Mouse (Mus musculus): ENCODE measurements around the gene Acyp1. TPM values are rescaled to one million over a fixed set of nuclear protein-coding genes. Genes with fewer than 3 reads are reported as not detected.

Acyp1 gene
- polyA plus RNA-seq, 1 experiment, result 53.7 TPM

DNA sequence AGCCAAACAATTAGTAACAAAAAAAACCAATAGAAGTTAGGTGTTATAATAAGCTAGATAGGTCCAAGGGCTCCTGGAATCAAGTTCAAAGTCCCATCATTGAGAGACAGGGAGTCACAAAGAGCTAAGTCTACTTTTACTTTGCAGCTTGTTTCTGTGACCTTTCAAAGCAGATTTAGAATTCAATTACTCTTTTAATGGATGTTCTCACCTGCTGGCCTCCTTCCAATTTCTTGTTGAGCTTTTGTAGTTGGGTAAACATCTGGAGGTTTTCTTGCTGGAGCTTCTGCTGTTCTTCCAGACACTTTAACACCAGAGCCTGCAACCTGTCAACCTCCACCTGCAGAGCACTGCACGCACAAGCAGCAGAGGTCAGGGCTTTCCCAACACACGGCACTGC is 15.0 kb upstream of the Acyp1 start:
- H3K27me3 ChIP-seq (ENCODE audit: control insufficient read depth, insufficient read depth, low read length, poor library complexity, severe bottlenecking), result no peaks in the 10 kb centered on the region
- H3K9me3 ChIP-seq (replicated peaks; ENCODE audit: control insufficient read depth, insufficient read depth, low read length, poor library complexity, severe bottlenecking), result no peaks in the 10 kb centered on the region
- H3K9ac ChIP-seq (ENCODE audit: low read depth, poor library complexity, severe bottlenecking), result no peak overlapping the region
- no peak overlapping the region for H3K27ac ChIP-seq (ENCODE audit: insufficient read depth, low read length)
- H3K4me3 ChIP-seq (ENCODE audit: low read depth, low read length), result no peak overlapping the region
- no peaks in the 10 kb centered on the region for H3K4me1 ChIP-seq (ENCODE audit: control insufficient read depth, insufficient read depth, low read length)
- TF ChIP-seq CTCF (IDR thresholded peaks at IDR 0.05; ENCODE audit: low read depth, low read length) (no peak), EP300 (IDR thresholded peaks at IDR 0.05; ENCODE audit: insufficient read depth, low read depth, low read length) (no peak), POLR2A (IDR thresholded peaks at IDR 0.05; ENCODE audit: insufficient read depth, low read length) (no peak)
- H3K36me3 ChIP-seq (ENCODE audit: control insufficient read depth, insufficient read depth, low read length, poor library complexity, severe bottlenecking), result peaks cover 6% of the 10 kb centered on the region

DNA sequence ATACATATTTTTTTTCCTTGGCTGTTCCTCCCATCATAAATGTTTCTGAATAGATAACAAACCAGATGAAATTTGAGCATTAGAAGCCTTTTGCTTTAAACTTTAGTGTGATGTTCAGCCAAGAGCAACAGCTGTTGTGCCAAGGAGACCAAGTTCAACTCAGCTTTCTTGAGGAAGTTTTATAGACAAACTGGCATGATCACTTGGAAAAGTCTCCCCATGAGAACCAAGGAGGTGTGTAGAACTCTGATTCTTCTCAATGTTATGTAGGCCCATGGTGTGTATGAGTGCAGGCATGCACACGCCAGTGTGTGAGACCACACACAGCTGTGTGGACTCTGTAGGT is 10.6 kb upstream of the Acyp1 start:
- H3K27ac ChIP-seq (ENCODE audit: insufficient read depth, low read length), result no peak overlapping the region
- no peaks in the 10 kb centered on the region for H3K4me1 ChIP-seq (ENCODE audit: control insufficient read depth, insufficient read depth, low read length)
- peaks cover 3% of the 10 kb centered on the region; the same call in 1 of the 2 replicates for H3K36me3 ChIP-seq (ENCODE audit: control insufficient read depth, insufficient read depth, low read length, poor library complexity, severe bottlenecking)
- H3K27me3 ChIP-seq (ENCODE audit: control insufficient read depth, insufficient read depth, low read length, poor library complexity, severe bottlenecking), result no peaks in the 10 kb centered on the region
- H3K9ac ChIP-seq (ENCODE audit: low read depth, poor library complexity, severe bottlenecking), result no peak overlapping the region
- no peak for TF ChIP-seq EP300 (IDR thresholded peaks at IDR 0.05; ENCODE audit: insufficient read depth, low read depth, low read length)
- no peak for TF ChIP-seq POLR2A (IDR thresholded peaks at IDR 0.05; ENCODE audit: insufficient read depth, low read length)
- no peak for TF ChIP-seq CTCF (IDR thresholded peaks at IDR 0.05; ENCODE audit: low read depth, low read length)
- no peak overlapping the region for H3K4me3 ChIP-seq (ENCODE audit: low read depth, low read length)
- peaks cover 4% of the 10 kb centered on the region; the same call in 1 of the 2 replicates for H3K9me3 ChIP-seq (replicated peaks; ENCODE audit: control insufficient read depth, insufficient read depth, low read length, poor library complexity, severe bottlenecking)

DNA sequence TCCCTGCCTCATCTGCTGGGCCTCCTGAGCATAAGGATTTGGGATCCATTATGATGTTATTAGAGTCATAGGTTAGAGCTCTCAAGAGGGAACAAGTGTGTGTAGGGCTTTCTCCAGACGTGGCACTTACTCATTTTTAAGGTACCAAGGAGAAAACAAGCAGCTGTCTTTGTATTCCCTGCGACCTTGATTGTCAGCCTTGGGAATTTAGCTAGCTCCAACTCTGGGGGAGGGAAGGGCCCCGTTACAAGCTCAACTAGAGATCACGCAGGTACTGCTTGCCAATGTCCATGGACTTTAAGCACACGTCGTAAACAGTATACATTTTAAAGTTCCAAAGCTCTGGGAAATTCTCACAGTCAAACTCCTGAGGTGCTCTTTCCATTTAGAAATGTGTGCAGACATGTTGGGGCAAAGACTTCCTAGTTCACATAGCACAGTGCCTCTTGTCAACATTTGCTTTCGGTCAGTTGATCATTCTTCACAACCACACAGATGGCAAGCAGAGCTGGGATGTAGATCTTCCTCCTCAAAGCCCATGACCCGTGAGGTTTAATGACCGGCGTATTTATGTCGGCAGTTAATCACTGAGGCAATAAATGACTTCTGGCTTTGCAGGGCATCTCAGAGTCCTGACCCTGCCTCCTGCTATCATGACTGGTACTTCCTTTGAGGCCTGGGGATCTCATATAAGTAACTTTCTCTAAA is 10.0 kb upstream of the Acyp1 start:
- Histone ChIP-seq H3K4me3 (ENCODE audit: low read depth, low read length) (no peak overlapping the region), H3K27me3 (ENCODE audit: control insufficient read depth, insufficient read depth, low read length, poor library complexity, severe bottlenecking) (no peaks in the 10 kb centered on the region), H3K4me1 (ENCODE audit: control insufficient read depth, insufficient read depth, low read length) (no peaks in the 10 kb centered on the region), H3K9ac (ENCODE audit: low read depth, poor library complexity, severe bottlenecking) (no peak overlapping the region), H3K36me3 (ENCODE audit: control insufficient read depth, insufficient read depth, low read length, poor library complexity, severe bottlenecking) (peaks cover 3% of the 10 kb centered on the region; the same call in 1 of the 2 replicates), H3K27ac (ENCODE audit: insufficient read depth, low read length) (no peak overlapping the region), H3K9me3 (replicated peaks; ENCODE audit: control insufficient read depth, insufficient read depth, low read length, poor library complexity, severe bottlenecking) (peaks cover 4% of the 10 kb centered on the region; the same call in 1 of the 2 replicates)
- no peak for TF ChIP-seq CTCF (IDR thresholded peaks at IDR 0.05; ENCODE audit: low read depth, low read length)
- no peak for TF ChIP-seq POLR2A (IDR thresholded peaks at IDR 0.05; ENCODE audit: insufficient read depth, low read length)
- TF ChIP-seq EP300 (IDR thresholded peaks at IDR 0.05; ENCODE audit: insufficient read depth, low read depth, low read length), result no peak

DNA sequence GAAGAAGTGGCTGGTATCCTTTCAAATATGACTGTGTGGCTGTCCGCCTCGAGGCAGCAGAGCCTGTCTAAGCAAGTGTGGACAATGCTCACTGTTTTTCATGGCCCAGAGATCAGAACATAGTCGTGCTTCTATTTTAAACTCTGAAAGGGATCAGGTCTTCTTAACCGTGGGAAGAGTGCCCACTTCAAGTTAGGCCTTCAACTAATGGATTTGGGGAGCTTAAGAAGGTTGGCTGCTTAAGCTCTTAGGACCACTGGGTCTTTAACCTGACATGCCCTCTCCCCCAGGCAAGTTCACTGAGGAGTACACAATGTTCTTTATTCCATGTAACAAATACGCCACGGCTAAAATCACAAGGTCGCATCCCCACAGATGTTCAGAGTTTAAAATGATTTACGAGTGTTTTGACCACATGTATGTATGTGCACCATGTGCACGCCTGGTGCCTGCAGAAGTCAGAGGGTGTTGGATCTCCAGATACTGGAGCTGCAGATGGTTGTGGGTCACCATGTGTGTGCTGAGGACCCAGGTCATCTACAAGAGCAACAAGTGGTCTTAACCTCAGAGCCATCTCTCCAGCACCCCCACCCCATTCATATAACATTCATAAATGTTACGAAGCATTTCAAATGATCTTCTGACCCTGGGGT is 9.2 kb upstream of the Acyp1 start:
- no peak overlapping the region for H3K4me3 ChIP-seq (ENCODE audit: low read depth, low read length)
- TF ChIP-seq POLR2A (IDR thresholded peaks at IDR 0.05; ENCODE audit: insufficient read depth, low read length) (no peak), CTCF (IDR thresholded peaks at IDR 0.05; ENCODE audit: low read depth, low read length) (no peak), EP300 (IDR thresholded peaks at IDR 0.05; ENCODE audit: insufficient read depth, low read depth, low read length) (no peak)
- H3K27ac ChIP-seq (ENCODE audit: insufficient read depth, low read length), result no peak overlapping the region
- H3K9ac ChIP-seq (ENCODE audit: low read depth, poor library complexity, severe bottlenecking), result no peak overlapping the region
- peaks cover 3% of the 10 kb centered on the region; the same call in 1 of the 2 replicates for H3K36me3 ChIP-seq (ENCODE audit: control insufficient read depth, insufficient read depth, low read length, poor library complexity, severe bottlenecking)
- H3K27me3 ChIP-seq (ENCODE audit: control insufficient read depth, insufficient read depth, low read length, poor library complexity, severe bottlenecking), result no peaks in the 10 kb centered on the region
- H3K9me3 ChIP-seq (replicated peaks; ENCODE audit: control insufficient read depth, insufficient read depth, low read length, poor library complexity, severe bottlenecking), result peaks cover 4% of the 10 kb centered on the region; the same call in 1 of the 2 replicates
- no peaks in the 10 kb centered on the region for H3K4me1 ChIP-seq (ENCODE audit: control insufficient read depth, insufficient read depth, low read length)

DNA sequence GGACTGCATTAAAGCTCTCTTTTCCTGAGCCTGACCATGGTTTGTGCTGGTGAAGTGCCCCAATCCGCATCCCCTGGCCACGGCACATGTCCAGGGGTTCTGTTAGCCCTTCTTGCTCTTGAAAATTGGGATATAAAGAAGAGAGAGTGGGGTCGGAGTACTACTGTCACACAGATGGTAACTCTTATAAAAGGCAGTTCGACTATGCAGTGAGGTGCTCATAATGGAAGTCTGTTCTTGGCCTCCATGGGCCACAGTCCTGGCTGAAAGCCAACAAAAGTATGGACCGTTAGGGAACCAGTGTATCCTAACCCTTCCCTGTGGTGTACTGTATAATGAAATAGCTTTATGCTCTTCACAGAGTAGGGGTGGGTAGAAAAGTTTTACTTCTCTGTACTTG is 8.7 kb upstream of the Acyp1 start:
- TF ChIP-seq EP300 (IDR thresholded peaks at IDR 0.05; ENCODE audit: insufficient read depth, low read depth, low read length) (no peak), CTCF (IDR thresholded peaks at IDR 0.05; ENCODE audit: low read depth, low read length) (no peak), POLR2A (IDR thresholded peaks at IDR 0.05; ENCODE audit: insufficient read depth, low read length) (no peak)
- Histone ChIP-seq H3K9ac (ENCODE audit: low read depth, poor library complexity, severe bottlenecking) (no peak overlapping the region), H3K27me3 (ENCODE audit: control insufficient read depth, insufficient read depth, low read length, poor library complexity, severe bottlenecking) (no peaks in the 10 kb centered on the region), H3K27ac (ENCODE audit: insufficient read depth, low read length) (no peak overlapping the region), H3K9me3 (replicated peaks; ENCODE audit: control insufficient read depth, insufficient read depth, low read length, poor library complexity, severe bottlenecking) (peaks cover 4% of the 10 kb centered on the region; the same call in 1 of the 2 replicates), H3K36me3 (ENCODE audit: control insufficient read depth, insufficient read depth, low read length, poor library complexity, severe bottlenecking) (peaks cover 3% of the 10 kb centered on the region; the same call in 1 of the 2 replicates), H3K4me1 (ENCODE audit: control insufficient read depth, insufficient read depth, low read length) (no peaks in the 10 kb centered on the region), H3K4me3 (ENCODE audit: low read depth, low read length) (no peak overlapping the region)

DNA sequence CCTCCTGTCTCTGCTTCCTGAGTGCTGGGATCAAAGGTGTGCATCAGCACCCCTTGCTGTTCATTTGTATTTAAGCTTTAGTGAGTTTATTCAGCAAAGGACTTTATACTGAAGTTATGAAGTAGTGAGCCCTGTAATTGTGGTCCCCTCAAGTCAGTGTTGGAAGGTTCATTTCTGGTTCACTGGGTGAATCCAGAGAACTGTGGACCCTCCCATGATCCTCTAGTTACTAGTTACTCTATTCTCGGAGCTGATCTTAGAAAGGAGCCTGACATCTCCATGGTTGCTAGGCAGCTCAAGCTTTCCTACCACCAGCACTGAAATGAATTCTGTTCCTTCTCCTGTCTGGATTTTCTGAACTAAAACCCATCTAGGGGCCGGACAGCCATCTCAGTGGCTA is 7.3 kb upstream of the Acyp1 start:
- Histone ChIP-seq H3K36me3 (ENCODE audit: control insufficient read depth, insufficient read depth, low read length, poor library complexity, severe bottlenecking) (no peaks in the 10 kb centered on the region), H3K27ac (ENCODE audit: insufficient read depth, low read length) (no peak overlapping the region), H3K27me3 (ENCODE audit: control insufficient read depth, insufficient read depth, low read length, poor library complexity, severe bottlenecking) (no peaks in the 10 kb centered on the region), H3K4me3 (ENCODE audit: low read depth, low read length) (no peak overlapping the region), H3K9me3 (replicated peaks; ENCODE audit: control insufficient read depth, insufficient read depth, low read length, poor library complexity, severe bottlenecking) (peaks cover 4% of the 10 kb centered on the region; the same call in 1 of the 2 replicates), H3K4me1 (ENCODE audit: control insufficient read depth, insufficient read depth, low read length) (no peaks in the 10 kb centered on the region), H3K9ac (ENCODE audit: low read depth, poor library complexity, severe bottlenecking) (no peak overlapping the region)
- TF ChIP-seq CTCF (IDR thresholded peaks at IDR 0.05; ENCODE audit: low read depth, low read length), result no peak
- TF ChIP-seq POLR2A (IDR thresholded peaks at IDR 0.05; ENCODE audit: insufficient read depth, low read length), result no peak
- TF ChIP-seq EP300 (IDR thresholded peaks at IDR 0.05; ENCODE audit: insufficient read depth, low read depth, low read length), result no peak

Measured in ES-Bruce4 (cell line).